Mouse (Mus musculus) stomach, postnatal 0 days (tissue): ENCODE measurements at regions not wholly inside any gene's neighbourhood (a gene's known extent, or its start where the extent isn't known, plus 50 kb on each side); places are given as distances from the start of the nearest gene placed in this dataset.

ENCODE experiments used
- CTCF ChIP-seq: IDR thresholded peaks from 2 replicates; pipeline ENCODE4 v1.5.1; 2016; ENCODE audit warnings: antibody characterized with exemption, low read depth, mild to moderate bottlenecking, moderate library complexity
- EP300 ChIP-seq: optimal IDR thresholded peaks from 2 replicates; pipeline ENCODE3; 2016; ENCODE audit warnings: antibody characterized with exemption

DNA sequence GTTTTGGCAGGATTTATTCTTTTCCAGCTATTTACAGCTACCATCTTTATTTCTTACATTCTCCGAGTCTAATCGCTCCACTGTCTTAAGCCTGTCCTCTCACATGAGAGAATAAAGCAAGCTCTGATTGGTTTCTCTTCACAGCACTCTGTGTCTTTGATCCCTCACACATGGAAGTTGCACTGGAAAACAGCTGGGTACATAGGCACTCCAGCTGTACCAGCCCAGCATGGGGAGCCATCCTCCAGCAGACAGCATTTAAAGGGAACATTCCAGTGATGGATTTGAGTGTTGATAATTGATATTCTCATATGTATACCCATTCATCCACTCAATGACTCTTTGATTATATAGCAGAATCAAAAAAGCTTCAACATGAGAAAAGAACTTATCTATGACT, 300.2 kb upstream of the Nmur2 start:
- no peak for TF ChIP-seq CTCF
- no peak for TF ChIP-seq EP300
